Mouse (Mus musculus) MEL (cell line): ENCODE data around the gene Eif2ak4.

Experiments
- CHD1 ChIP-seq: IDR thresholded peaks from 2 replicates; pipeline ENCODE4 v1.6.1; 2012; ENCODE audit warnings: low read depth, mild to moderate bottlenecking, inconsistent platforms, low read length, improper control_type of control experiment
- CHD2 ChIP-seq: IDR thresholded peaks from 2 replicates; pipeline ENCODE4 v1.6.1; 2011; ENCODE audit warnings: low read length, improper control_type of control experiment
- CTCF ChIP-seq, 3 experiments: IDR thresholded peaks in 2 of 3; conservative IDR thresholded peaks in 1 of 3; 2 replicates each; pipeline ENCODE4 v1.5.1; 2011 to 2012; ENCODE audit warnings: low read length in 3 of 3, low read depth in 2 of 3, mild to moderate bottlenecking in 2 of 3, improper control_type of control experiment in 1 of 3, inconsistent platforms in 1 of 3, mixed read lengths in 1 of 3, moderate library complexity in 1 of 3; ENCODE audit not compliant: control insufficient read depth in 1 of 3, insufficient read depth in 1 of 3, poor library complexity in 1 of 3, severe bottlenecking in 1 of 3
- EP300 ChIP-seq, 2 experiments: IDR thresholded peaks; 2 replicates each; pipeline ENCODE4 v1.6.1; 2011; ENCODE audit warnings: improper control_type of control experiment in 2 of 2, low read length in 2 of 2, low read depth in 1 of 2, mild to moderate bottlenecking in 1 of 2
- MAFK ChIP-seq: IDR thresholded peaks from 2 replicates; pipeline ENCODE4 v1.6.1; 2011; ENCODE audit warnings: low read depth, mild to moderate bottlenecking, low read length, improper control_type of control experiment, borderline replicate concordance
- POLR2A ChIP-seq, 2 experiments: IDR thresholded peaks; 2 replicates each; pipeline ENCODE4 v1.6.1; 2011 to 2012; ENCODE audit warnings: low read length in 2 of 2, mild to moderate bottlenecking in 2 of 2, control low read depth in 1 of 2, improper control_type of control experiment in 1 of 2, low read depth in 1 of 2, moderate library complexity in 1 of 2; ENCODE audit not compliant: control insufficient read depth in 1 of 2, insufficient read depth in 1 of 2, poor library complexity in 1 of 2
- POLR2AphosphoS5 ChIP-seq: IDR thresholded peaks from 2 replicates; pipeline ENCODE4 v1.6.1; 2012; ENCODE audit warnings: low read depth, borderline replicate concordance, mild to moderate bottlenecking, inconsistent platforms, low read length, moderate library complexity, mixed read lengths
- SIN3A ChIP-seq: IDR thresholded peaks from 2 replicates; pipeline ENCODE4 v1.6.1; 2012; ENCODE audit warnings: low read length, improper control_type of control experiment, inconsistent platforms
- SMC3 ChIP-seq: IDR thresholded peaks from 2 replicates; pipeline ENCODE4 v1.6.1; 2011; ENCODE audit warnings: low read depth, low read length, improper control_type of control experiment
- TCF12 ChIP-seq: IDR thresholded peaks from 2 replicates; pipeline ENCODE4 v1.6.1; 2014; ENCODE audit warnings: low read depth, mild to moderate bottlenecking, inconsistent platforms, low read length, improper control_type of control experiment, moderate library complexity
- ZKSCAN1 ChIP-seq: IDR thresholded peaks from 2 replicates; pipeline ENCODE4 v1.6.1; 2012; ENCODE audit warnings: low read depth, mild to moderate bottlenecking, inconsistent platforms, low read length, improper control_type of control experiment, moderate library complexity

- TF ChIP-seq CTCF (IDR thresholded peaks at IDR 0.05 in 2 of 3, conservative IDR thresholded peaks at IDR 0.05 in 1 of 3; ENCODE audit: control insufficient read depth in 1 of 3, insufficient read depth in 1 of 3, low read depth in 2 of 3, low read length in 3 of 3, poor library complexity in 1 of 3, severe bottlenecking in 1 of 3): no peak
- TF ChIP-seq ZKSCAN1: no peak
- no peak for TF ChIP-seq CHD2
- TF ChIP-seq POLR2AphosphoS5: no peak
- no peak for TF ChIP-seq EP300 (IDR thresholded peaks at IDR 0.05; ENCODE audit: low read depth in 1 of 2, low read length in 2 of 2)
- TF ChIP-seq SIN3A: no peak
- no peak for TF ChIP-seq CHD1
- no peak for TF ChIP-seq MAFK
- TF ChIP-seq SMC3: no peak
- no peak for TF ChIP-seq POLR2A (IDR thresholded peaks at IDR 0.05; ENCODE audit: control insufficient read depth in 1 of 2, insufficient read depth in 1 of 2, low read depth in 1 of 2, low read length in 2 of 2, poor library complexity in 1 of 2)
- no peak for TF ChIP-seq TCF12
Measured at GRCm38 (mm10) chr2:118491281-118491731, 102.9 kb downstream of the Eif2ak4 start.
